Mouse (Mus musculus): ENCODE measurements around the gene Adgrb3. TPM values are rescaled to one million over a fixed set of nuclear protein-coding genes. Genes with fewer than 3 reads are reported as not detected.
A peak's percentile ranks its signal among the peaks of the same experiment; 100 is the strongest.

Gene Adgrb3
- total RNA-seq (2021) = under 1 TPM in 1 of 2 experiments, not detected in 1; 0.07 TPM
- long read RNA-seq, experiment 1 = 0 reads
- long read RNA-seq, experiment 2 = 0 reads

GRCm38 (mm10) chr1:25828971-25829920, at the start of gene Adgrb3:
TSS of gene Adgrb3 (minus strand) at chr1:25829707.
- DNase-seq = no peak
- intact Hi-C loops (cut with DNase I) = no loop called here

GRCm38 (mm10) chr1:25877526-25877925, 48.0 kb upstream of the Adgrb3 start:
- intact Hi-C loops (cut with DNase I) = no loop called here
- no peak for DNase-seq

DNA sequence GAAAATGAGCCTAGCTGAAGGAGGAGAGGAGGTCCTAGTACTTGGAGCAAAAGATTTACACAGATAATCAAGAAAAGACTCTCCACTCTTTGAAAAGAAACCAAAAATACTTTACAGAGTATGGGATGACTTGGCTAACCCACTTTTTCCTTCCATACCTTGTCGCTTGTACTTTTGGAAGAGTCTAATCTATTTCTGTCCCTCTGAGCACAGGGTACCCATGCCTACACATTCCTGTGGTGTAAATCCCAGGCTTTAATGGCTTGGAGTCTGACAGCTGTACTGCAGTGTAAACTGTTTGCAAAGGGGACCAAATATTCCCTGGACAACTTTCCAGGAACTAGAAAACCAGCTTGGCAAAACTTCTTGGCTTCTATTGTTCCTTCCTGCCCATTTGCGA, 28.0 kb upstream of the Adgrb3 start:
- intact Hi-C loops (cut with DNase I) = no loop called here

GRCm38 (mm10) chr1:25854451-25854978, 25.0 kb upstream of the Adgrb3 start:
- DNase-seq = no peak
- intact Hi-C loops (cut with DNase I) = no loop called here

More for the DNA sequence above, 28.0 kb upstream of the Adgrb3 start:
- no peak for DNase-seq

GRCm38 (mm10) chr1:25832260-25832659, 2.8 kb upstream of the Adgrb3 start:
- no peak for DNase-seq
- intact Hi-C loops (cut with DNase I) = no loop called here

GRCm38 (mm10) chr1:25831521-25831900, 2.0 kb upstream of the Adgrb3 start:
- intact Hi-C loops (cut with DNase I) = no loop called here

GRCm38 (mm10) chr1:25830757-25831520, 1.4 kb upstream of the Adgrb3 start:
- no peak for DNase-seq
- intact Hi-C loops (cut with DNase I) = no loop called here

More at GRCm38 (mm10) chr1:25831521-25831900, 2.0 kb upstream of the Adgrb3 start:
- DNase-seq = no peak

DNA sequence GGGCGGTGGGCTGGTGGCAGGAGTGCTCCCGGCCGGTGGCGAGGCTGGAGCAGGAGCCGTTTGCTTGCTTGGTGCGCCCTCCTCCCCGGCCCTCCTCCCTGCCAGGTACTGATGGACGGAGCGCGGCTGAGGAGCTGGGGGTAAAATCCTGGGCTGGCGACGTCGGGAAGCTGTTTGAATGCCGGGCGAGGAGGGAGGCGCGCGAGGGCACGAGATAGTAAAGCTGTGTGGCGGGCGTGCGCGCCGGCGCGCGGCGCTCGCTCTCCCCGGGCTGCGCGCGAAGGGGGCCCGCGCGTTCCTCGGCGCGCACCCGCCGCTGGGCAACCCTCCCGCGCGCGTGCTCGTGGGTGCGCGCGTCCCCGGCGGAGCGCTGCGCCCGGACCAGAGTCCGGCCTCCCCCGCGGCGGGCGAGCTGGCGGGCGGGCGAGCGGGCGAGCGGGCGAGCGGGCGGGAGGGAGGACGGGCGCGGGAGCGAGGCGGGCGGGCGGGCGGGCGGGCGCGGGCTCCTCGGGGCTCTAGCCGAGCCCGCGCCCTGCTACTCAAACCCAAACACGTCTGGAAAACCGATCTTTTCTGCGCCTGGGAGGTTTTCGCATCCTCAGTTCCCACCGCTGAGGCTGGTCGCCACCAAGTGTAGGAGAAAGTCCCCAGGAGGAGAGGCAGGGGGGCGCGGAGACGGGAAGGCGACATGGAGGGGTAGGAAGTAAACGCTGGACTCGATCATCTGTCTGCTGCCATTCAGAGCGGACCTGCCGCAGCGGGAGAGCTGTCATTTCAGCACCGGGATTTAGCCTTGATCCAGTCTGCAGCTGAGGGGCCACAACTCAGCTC, 629 bp upstream of the Adgrb3 start:
- peak in 1 of 2 experiments; percentile 4 for DNase-seq
- intact Hi-C loops (cut with DNase I) = no loop called here

GRCm38 (mm10) chr1:25828071-25828755, 1.3 kb downstream of the Adgrb3 start:
- DNase-seq = no peak
- intact Hi-C loops (cut with DNase I) = no loop called here

GRCm38 (mm10) chr1:25827436-25827835, 2.1 kb downstream of the Adgrb3 start:
- intact Hi-C loops (cut with DNase I) = no loop called here
- no peak for DNase-seq

- intact Hi-C loops (cut with DNase I) = no loop called here
- DNase-seq = no peak
Measured at GRCm38 (mm10) chr1:25826771-25827170, 2.7 kb downstream of the Adgrb3 start.

- intact Hi-C loops (cut with DNase I) = no loop called here
- DNase-seq = no peak
Measured at GRCm38 (mm10) chr1:25824626-25825025, 4.9 kb downstream of the Adgrb3 start.

- no peak for DNase-seq
- intact Hi-C loops (cut with DNase I) = no loop called here
Measured at GRCm38 (mm10) chr1:25823961-25824360, 5.5 kb downstream of the Adgrb3 start.

- DNase-seq = no peak
- intact Hi-C loops (cut with DNase I) = no loop called here
Measured at GRCm38 (mm10) chr1:25815491-25815890, 14.0 kb downstream of the Adgrb3 start.

GRCm38 (mm10) chr1:25778784-25779183, 50.7 kb downstream of the Adgrb3 start:
- no peak for DNase-seq
- intact Hi-C loops (cut with DNase I) = no loop called here

DNA sequence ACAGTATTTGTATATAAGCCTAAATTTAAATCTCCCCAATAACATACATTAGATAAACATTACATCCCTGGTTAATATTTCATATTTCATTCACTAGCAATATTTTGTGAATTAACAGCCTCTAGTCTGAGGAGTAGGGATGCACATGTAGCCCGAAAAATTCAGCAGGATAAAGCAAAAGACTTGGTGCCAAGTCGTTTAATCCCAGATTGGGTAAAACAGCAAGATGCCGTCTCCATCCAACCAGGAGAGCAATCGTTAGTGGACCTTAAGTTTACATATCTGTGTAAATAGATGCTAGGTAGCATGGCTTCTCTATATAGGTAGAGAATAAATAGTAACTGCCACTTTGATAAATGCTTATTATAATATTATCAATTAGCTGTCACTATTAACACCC, 52.0 kb downstream of the Adgrb3 start:
- intact Hi-C loops (cut with DNase I) = no loop called here
- no peak for DNase-seq

GRCm38 (mm10) chr1:25775440-25776130, 53.9 kb downstream of the Adgrb3 start:
- intact Hi-C loops (cut with DNase I) = no loop called here
- no peak for DNase-seq

DNA sequence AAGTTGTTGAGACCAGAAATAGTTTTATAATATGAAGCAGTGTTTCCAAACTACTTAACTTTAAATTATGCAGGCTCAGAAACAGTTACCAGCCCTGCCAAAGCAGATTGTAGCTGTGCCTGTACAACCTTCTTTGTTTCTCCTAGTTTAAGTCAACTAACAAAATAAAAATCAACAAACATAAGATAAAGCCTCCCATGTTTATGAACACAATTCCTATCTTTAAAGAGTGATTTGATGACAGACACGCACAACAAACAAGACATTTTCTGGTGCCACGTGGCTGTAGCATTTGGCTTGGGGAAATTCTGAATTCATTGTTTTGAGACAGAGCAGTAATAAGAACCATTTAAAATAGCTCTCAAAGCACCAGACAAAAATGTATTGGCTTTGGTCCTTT, 60.5 kb downstream of the Adgrb3 start:
- intact Hi-C loops (cut with DNase I) = no loop called here
- DNase-seq = no peak

DNA sequence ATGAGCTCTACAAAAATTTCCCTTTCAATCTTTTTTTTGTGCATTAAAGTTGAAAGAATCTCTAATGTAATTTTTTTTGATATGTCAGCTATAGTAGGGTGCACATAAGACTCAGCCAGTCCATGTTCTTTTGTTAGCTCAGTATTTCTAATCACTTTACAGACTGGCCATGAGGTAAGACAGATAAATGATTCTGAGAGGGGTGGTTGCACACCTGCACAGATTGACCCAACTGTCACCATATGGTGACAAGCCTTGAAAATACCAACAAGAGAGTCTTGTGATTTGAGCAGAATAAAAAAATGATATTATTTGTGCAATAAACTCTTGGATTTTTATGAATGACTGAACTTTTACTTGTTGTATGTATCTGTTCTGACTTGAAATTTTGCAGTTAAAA, 74.2 kb downstream of the Adgrb3 start:
- DNase-seq = no peak
- intact Hi-C loops (cut with DNase I) = no loop called here
